ENCODE assay signal across 9 mouse cellular contexts in the genomic region with DNA sequence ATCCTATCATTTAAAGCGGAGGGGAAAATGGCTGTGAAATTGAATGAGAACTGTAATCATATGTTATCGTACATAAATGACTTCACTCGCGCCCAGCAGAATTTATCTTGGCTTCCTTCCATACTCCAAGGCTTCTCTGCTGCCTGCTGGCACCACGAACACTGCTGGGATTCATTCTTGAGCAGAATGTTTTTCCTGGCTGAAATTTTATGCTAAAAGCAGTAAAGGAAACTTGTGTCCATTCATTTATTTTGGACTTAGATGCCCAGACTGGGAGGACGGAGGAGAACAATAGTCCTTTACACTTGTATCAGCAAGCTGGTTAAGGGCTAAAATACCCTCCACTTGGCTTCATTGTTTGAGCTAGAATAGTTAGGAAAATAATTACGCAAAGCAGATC. TPM values are rescaled to one million over a fixed set of nuclear protein-coding genes. Genes with fewer than 3 reads are reported as not detected.
DNase-seq lines count a peak whose midpoint lies in the region; ATAC-seq and TF ChIP-seq lines count a peak whose summit lies in the region.
"Had no signal": no experiment of that assay in that cellular context is flagged by ENCODE, and none has a peak within 500 bp of the region (broad histone marks: within the 10 kb centered on the region; RNA-seq: fewer than 3 reads in every experiment).

No protein-coding gene starts in this region.

- TF ChIP-seq POLR2A in kidney, adult 2 months (IDR thresholded peaks at IDR 0.05; ENCODE audit: low read depth, low read length), result no peak
- no peak for TF ChIP-seq POLR2A in bone marrow macrophage, adult 2 months (IDR thresholded peaks at IDR 0.05; ENCODE audit: borderline replicate concordance, low read depth, low read length)

- H3K9ac ChIP-seq in intestine, postnatal 0 days (ENCODE audit: low read depth, low read length), result no peak overlapping the region

- no peak for ATAC-seq in intestine, postnatal 0 days
- ATAC-seq in granulocyte monocyte progenitor cell, adult 5-6 weeks (replicated peaks; ENCODE audit: poor library complexity, severe bottlenecking), result no peak

- no peaks in the 10 kb centered on the region for H3K9me3 ChIP-seq in intestine, postnatal 0 days (ENCODE audit: control insufficient read depth)

- H3K4me3 ChIP-seq in kidney, adult 2 months (ENCODE audit: insufficient read depth, low read depth, low read length), result no peak overlapping the region
- no peak overlapping the region for H3K4me3 ChIP-seq in bone marrow macrophage, adult 2 months (ENCODE audit: insufficient read depth, low read length)
- no peak overlapping the region for H3K4me3 ChIP-seq in intestine, postnatal 0 days (ENCODE audit: low read depth, low read length)

- H3K36me3 ChIP-seq in kidney, adult 2 months (ENCODE audit: control insufficient read depth, insufficient read depth, low read length), result no peaks in the 10 kb centered on the region
- H3K36me3 ChIP-seq in intestine, postnatal 0 days (ENCODE audit: control insufficient read depth, insufficient read depth), result no peaks in the 10 kb centered on the region

- H3K4me1 ChIP-seq in kidney, adult 2 months (ENCODE audit: control insufficient read depth, insufficient read depth, low read length), result no peaks in the 10 kb centered on the region
- H3K4me1 ChIP-seq in bone marrow macrophage, adult 2 months (ENCODE audit: control insufficient read depth, insufficient read depth, low read length), result peaks cover 13% of the 10 kb centered on the region
- H3K4me1 ChIP-seq in intestine, postnatal 0 days (replicated peaks; ENCODE audit: control insufficient read depth, insufficient read depth, low read length), result no peaks in the 10 kb centered on the region

- H3K4me2 ChIP-seq in intestine, postnatal 0 days (replicated peaks; ENCODE audit: low read depth), result no peak overlapping the region

- no peak for TF ChIP-seq CTCF in kidney, adult 2 months (conservative IDR thresholded peaks at IDR 0.05; ENCODE audit: insufficient read depth, insufficient read length, low read depth, low read length)
- TF ChIP-seq CTCF in bone marrow macrophage, adult 2 months (IDR thresholded peaks at IDR 0.05; ENCODE audit: low read depth, low read length), result no peak
- TF ChIP-seq CTCF in intestine, postnatal 0 days (IDR thresholded peaks at IDR 0.05; ENCODE audit: low read depth), result no peak

- H3K27ac ChIP-seq in kidney, adult 2 months (ENCODE audit: insufficient read depth, low read depth, low read length), result no peak overlapping the region
- H3K27ac ChIP-seq in bone marrow macrophage, adult 2 months (ENCODE audit: insufficient read depth, low read depth, low read length), result peak overlapping the region; percentile 42
- H3K27ac ChIP-seq in intestine, postnatal 0 days (ENCODE audit: low read depth, low read length), result no peak overlapping the region

- DNase-seq in adrenal gland, postnatal 14 days, result peak; percentile 35
- no peak for DNase-seq in adrenal gland, adult 18-20 months (ENCODE audit: low spot score in 2 of 2)
- DNase-seq in kidney, adult 2 months, result peak; percentile 7
- no peak for DNase-seq in kidney, postnatal 36 days
- DNase-seq in layer of hippocampus, adult 9-11 months, result peak; percentile 25
- DNase-seq: B cell, adult 2 months had no signal

- no peaks in the 10 kb centered on the region; the same call in 1 of the 2 replicates for H3K27me3 ChIP-seq in kidney, adult 2 months (replicated peaks; ENCODE audit: control insufficient read depth, insufficient read depth, low read length)
- no peaks in the 10 kb centered on the region for H3K27me3 ChIP-seq in intestine, postnatal 0 days (replicated peaks; ENCODE audit: control insufficient read depth, insufficient read depth, low read length)

- WGBS in kidney, adult 2 months, result 45% methylated on average over 7 of the region's 7 CpGs
- WGBS in intestine, postnatal 0 days, result 67% methylated on average over 7 of the region's 7 CpGs

RNA-seq across cellular contexts. Expression of gene Tspyl1, which starts 10.3 kb away (rescaled TPM):
- 52.2 and 54.2 TPM in 2 replicates for total RNA-seq in adrenal gland, postnatal 14 days (2021)
- 10 to 100 TPM; 60.8 to 65.3 TPM for total RNA-seq in adrenal gland, adult 18-20 months (2021)
- polyA plus RNA-seq in kidney, adult 2 months (2012; rRNA removed), result 26.0 and 28.3 TPM in 2 replicates
- polyA plus RNA-seq in bone marrow macrophage, adult 2 months (2012; ENCODE audit: insufficient read depth, insufficient read length, missing spikeins), result 74.2 and 74.4 TPM in 2 replicates
- 45.7 and 48.3 TPM in 2 replicates for polyA plus RNA-seq in intestine, postnatal 0 days (2015; fragmentation: Nextera tagmentation; extraction: Ambion mirVana)
- 29.1 and 37.5 TPM in 2 replicates for total RNA-seq in granulocyte monocyte progenitor cell, adult 5-6 weeks (2014; fragmentation: Nextera tagmentation)
- 40.8 and 41.4 TPM in 2 replicates for total RNA-seq in granulocyte monocyte progenitor cell, adult 5-6 weeks (2017)

RNA-seq across cellular contexts. Expression of gene Tspyl4, which starts 25.6 kb away (rescaled TPM):
- total RNA-seq in adrenal gland, postnatal 14 days (2021), result 12.5 and 16.1 TPM in 2 replicates
- 10 to 100 TPM; 17.2 to 19.0 TPM for total RNA-seq in adrenal gland, adult 18-20 months (2021)
- 7.6 and 8.2 TPM in 2 replicates for polyA plus RNA-seq in kidney, adult 2 months (2012; rRNA removed)
- polyA plus RNA-seq in bone marrow macrophage, adult 2 months (2012; ENCODE audit: insufficient read depth, insufficient read length, missing spikeins), result 8.2 and 10.6 TPM in 2 replicates
- polyA plus RNA-seq in intestine, postnatal 0 days (2015; fragmentation: Nextera tagmentation; extraction: Ambion mirVana), result 9.3 and 9.4 TPM in 2 replicates
- total RNA-seq in granulocyte monocyte progenitor cell, adult 5-6 weeks (2014; fragmentation: Nextera tagmentation), result 0.62 TPM in 1 of 2 replicates, not detected in the other
- total RNA-seq in granulocyte monocyte progenitor cell, adult 5-6 weeks (2017), result 0.34 and 2.0 TPM in 2 replicates

Comparison
In these comparisons a context has a peak if more than half of its experiments do, and no peak if none do; other contexts are left out.
1. DNase-seq: peak in adrenal gland, postnatal 14 days (single experiment), kidney, adult 2 months (single experiment) and layer of hippocampus, adult 9-11 months (single experiment); none in adrenal gland, adult 18-20 months (0 of 2) and kidney, postnatal 36 days (0 of 2).